Mouse (Mus musculus) hindbrain, embryonic 13.5 days (tissue): Measurements from ENCODE around the gene Midn. TPM values are rescaled to one million over a fixed set of nuclear protein-coding genes. Genes with fewer than 3 reads are reported as not detected.

Source experiments
- ATAC-seq: fragments of 200-750 bp; cut with Nextera tagmentation; 2 replicates; pipeline ENCODE4 v1.8.0; 2017; ENCODE audit warnings: moderate TSS enrichment; ENCODE audit not compliant: low FRiP score
- H3K27ac ChIP-seq: fragments of 300-500 bp; sonication (generic); 2 replicates; pipeline ENCODE4 v1.5.1; 2015; ENCODE audit warnings: inconsistent platforms, mild to moderate bottlenecking, moderate library complexity
- H3K27me3 ChIP-seq: fragments of 300-500 bp; sonication (generic); 2 replicates; pipeline ENCODE4 v1.6.1; 2015; ENCODE audit warnings: mild to moderate bottlenecking, inconsistent platforms
- H3K36me3 ChIP-seq: fragments of 300-500 bp; sonication (generic); 2 replicates; pipeline ENCODE4 v1.6.1; 2015; ENCODE audit warnings: mild to moderate bottlenecking, inconsistent platforms
- H3K4me1 ChIP-seq: fragments of 300-500 bp; sonication (generic); replicated peaks from 2 replicates; pipeline ENCODE4 v1.6.1; 2015; ENCODE audit warnings: inconsistent platforms
- H3K4me2 ChIP-seq: fragments of 300-500 bp; sonication (generic); 2 replicates; pipeline ENCODE4 v1.6.1; 2015; ENCODE audit warnings: inconsistent platforms, mild to moderate bottlenecking, moderate library complexity
- H3K4me3 ChIP-seq: fragments of 300-500 bp; sonication (generic); 2 replicates; pipeline ENCODE4 v1.5.1; 2015; ENCODE audit warnings: mild to moderate bottlenecking, inconsistent platforms
- H3K9ac ChIP-seq: fragments of 300-500 bp; sonication (generic); 2 replicates; pipeline ENCODE4 v1.6.1; 2015; ENCODE audit warnings: mild to moderate bottlenecking, inconsistent platforms
- H3K9me3 ChIP-seq: fragments of 300-500 bp; sonication (generic); 2 replicates; pipeline ENCODE4 v1.6.1; 2016; ENCODE audit warnings: inconsistent platforms
- WGBS: fragments of 180-500 bp; shearing (Covaris S2); methylation state at CpG from one replicate; pipeline ENCODE4 v1.1.7; 2015; 5-methylcytosine and 5-hydroxymethylcytosine counted together
- polyA plus RNA-seq: library from polyadenylated mRNA; unstranded; fragments of >200 nt; fragmentation: Nextera tagmentation; extraction: Ambion mirVana; gene quantifications from 2 replicates; pipeline ENCODE4 v1.2.1, GENCODE M21; 2015

The Midn gene
- polyA plus RNA-seq, result 32.4 and 34.7 TPM in 2 replicates

DNA sequence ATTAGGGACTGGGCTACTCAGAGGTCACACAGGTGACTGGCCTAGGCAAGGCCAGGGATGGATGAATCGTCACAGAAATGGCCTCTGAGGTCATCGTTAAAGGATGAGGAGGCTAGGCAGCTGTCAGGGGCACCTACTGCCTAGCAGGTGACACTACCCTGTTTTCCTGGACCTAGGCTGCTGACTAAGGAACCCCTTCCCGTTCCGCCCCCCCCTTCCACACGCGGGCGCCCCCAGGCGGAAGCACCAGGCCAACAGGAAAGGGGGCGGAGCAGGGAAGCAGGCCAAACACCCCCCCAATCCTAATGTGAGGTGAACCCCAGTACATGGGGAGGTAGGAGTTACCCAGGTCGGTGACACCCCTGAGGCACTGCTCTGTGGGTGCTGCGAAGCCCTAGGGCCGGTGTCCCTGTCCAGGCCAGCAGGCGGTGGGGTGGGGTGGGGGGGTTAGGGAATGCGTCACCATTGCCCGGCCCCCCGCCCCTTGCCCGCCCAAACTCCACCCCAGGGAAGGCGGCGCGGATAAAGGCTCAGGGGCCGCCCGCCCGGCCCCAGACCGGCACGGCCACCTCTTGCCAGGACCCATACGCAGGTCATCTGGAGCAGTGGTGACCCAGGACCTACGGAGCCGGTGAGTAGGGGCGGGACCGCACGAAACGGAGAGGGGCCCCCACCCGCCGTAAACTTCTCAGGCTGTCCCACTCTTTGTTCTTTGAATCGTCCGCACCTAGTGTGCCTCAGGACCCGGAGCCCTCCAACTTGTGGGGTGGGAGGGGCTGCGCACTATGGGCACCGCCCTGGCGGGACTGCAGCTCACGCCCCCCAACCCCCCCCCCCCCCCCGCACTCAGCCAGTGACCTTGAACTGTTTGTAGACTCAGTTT is at the start of gene Midn:
Gene Midn, plus strand, starts transcription at position 554 of the 883 bp plus-strand sequence.
- peak; percentile 29 for ATAC-seq
- H3K27me3 ChIP-seq, result no peaks in the 10 kb centered on the region
- H3K27ac ChIP-seq, result peak within 1 kb of the TSS; percentile 100
- peaks cover 51% of the 10 kb centered on the region for H3K36me3 ChIP-seq
- peaks cover 63% of the 10 kb centered on the region for H3K4me1 ChIP-seq
- no peaks in the 10 kb centered on the region for H3K9me3 ChIP-seq
- H3K4me2 ChIP-seq, result peak within 1 kb of the TSS; percentile 68
- WGBS, result 1% methylated on average over 37 of the region's 42 CpGs
- H3K4me3 ChIP-seq, result peak within 1 kb of the TSS; percentile 97
- peak within 1 kb of the TSS; percentile 99 for H3K9ac ChIP-seq

DNA sequence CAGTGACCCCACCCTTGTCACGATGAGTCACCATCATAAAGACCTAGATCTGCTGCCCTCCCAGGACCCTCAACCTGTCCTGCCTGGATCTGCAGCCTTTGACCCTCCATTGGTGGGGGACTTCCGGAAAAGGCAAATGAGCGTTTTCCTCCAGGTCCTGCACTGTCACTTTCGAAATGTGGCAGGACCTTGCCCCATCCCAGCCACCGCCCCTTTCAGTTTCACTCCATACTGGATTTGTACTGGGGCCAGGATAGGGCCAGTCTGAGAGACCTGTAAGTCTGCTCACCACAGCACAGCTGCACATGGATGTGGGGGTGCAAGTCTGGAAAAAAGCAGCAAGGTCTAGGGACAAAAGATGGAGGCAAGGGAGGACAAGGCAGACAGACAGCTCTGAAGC is 49.4 kb upstream of the Midn start:
- no peaks in the 10 kb centered on the region; the same call in 1 of the 2 replicates for H3K36me3 ChIP-seq
- no peak overlapping the region for H3K9ac ChIP-seq
- WGBS, result 92% methylated on average over 5 of the region's 5 CpGs
- H3K27ac ChIP-seq, result no peak overlapping the region
- H3K9me3 ChIP-seq, result no peaks in the 10 kb centered on the region
- H3K27me3 ChIP-seq, result no peaks in the 10 kb centered on the region
- no peak for ATAC-seq
- no peak overlapping the region for H3K4me3 ChIP-seq
- H3K4me1 ChIP-seq, result peaks cover 37% of the 10 kb centered on the region
- H3K4me2 ChIP-seq, result no peak overlapping the region

DNA sequence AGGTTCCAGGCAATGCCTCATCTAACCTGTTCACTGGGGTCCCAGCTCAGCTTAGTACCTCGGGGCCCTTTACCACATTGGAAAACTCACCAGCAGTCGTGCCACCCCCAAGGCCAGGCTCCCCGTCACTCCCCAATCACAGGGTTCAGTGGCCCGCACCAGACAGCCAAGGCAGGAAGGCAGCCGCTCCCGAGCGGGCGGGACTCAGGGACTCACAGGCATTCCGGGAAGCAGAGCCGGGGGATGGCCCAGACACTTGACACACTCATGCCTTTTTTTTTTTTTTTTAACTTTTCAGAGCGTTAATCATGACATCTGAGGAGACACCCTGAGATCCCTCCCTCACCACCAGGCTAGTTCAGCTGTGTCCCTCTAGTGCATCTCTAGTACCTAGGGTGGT is 47.1 kb upstream of the Midn start:
- Histone ChIP-seq H3K9me3 (no peaks in the 10 kb centered on the region), H3K4me2 (peak overlapping the region; percentile 92), H3K9ac (peak overlapping the region; percentile 93), H3K4me1 (peaks cover 37% of the 10 kb centered on the region), H3K27ac (no peak overlapping the region), H3K4me3 (0 out of 2 replicates have a peak overlapping the region, but pooled peaks have one; percentile 89), H3K27me3 (no peaks in the 10 kb centered on the region), H3K36me3 (no peaks in the 10 kb centered on the region; the same call in 1 of the 2 replicates)
- no peak for ATAC-seq
- 66% methylated on average over 11 of the region's 11 CpGs for WGBS

DNA sequence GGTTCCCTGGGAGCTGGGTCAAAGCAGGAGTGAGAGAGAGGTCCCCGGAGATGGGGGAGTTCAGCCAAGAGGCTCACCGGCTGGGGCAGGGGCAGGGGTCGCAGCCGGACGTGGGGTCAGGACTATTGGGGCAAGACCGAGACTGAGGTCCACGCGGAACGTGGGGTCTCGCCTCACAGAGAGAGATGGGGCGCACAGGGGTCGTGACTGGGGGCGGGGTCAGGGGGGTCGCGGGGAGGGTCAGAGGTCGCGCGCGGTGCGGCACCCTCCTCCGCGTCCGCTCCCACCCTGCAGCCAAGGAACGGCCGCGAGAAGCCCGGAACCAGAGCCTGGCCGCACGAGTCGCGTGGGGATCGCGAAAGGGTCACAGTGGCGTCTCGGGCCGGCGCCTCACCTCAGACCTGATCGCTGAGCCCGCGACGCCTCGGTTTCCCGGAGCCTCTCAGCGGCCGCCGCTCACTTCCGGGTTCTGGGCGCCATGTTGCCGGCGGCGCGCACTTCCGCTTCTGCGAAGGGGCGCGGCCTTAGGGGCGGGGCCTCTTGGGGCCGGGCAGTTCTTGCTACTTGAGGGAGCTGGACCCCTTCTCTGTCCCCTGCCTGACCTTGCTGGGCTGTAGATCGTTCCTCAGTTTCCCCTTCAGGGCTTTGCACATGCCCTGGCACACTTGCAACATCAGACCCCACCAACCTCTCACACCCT is 45.7 kb upstream of the Midn start:
- ATAC-seq, result peak; percentile 83
- Histone ChIP-seq H3K27me3 (no peaks in the 10 kb centered on the region), H3K4me1 (peaks cover 33% of the 10 kb centered on the region), H3K9me3 (no peaks in the 10 kb centered on the region), H3K27ac (peak overlapping the region; percentile 77), H3K4me3 (peak overlapping the region; percentile 89), H3K9ac (peak overlapping the region; percentile 93), H3K4me2 (peak overlapping the region; percentile 92), H3K36me3 (no peaks in the 10 kb centered on the region)
- WGBS, result 1% methylated on average over 59 of the region's 59 CpGs

DNA sequence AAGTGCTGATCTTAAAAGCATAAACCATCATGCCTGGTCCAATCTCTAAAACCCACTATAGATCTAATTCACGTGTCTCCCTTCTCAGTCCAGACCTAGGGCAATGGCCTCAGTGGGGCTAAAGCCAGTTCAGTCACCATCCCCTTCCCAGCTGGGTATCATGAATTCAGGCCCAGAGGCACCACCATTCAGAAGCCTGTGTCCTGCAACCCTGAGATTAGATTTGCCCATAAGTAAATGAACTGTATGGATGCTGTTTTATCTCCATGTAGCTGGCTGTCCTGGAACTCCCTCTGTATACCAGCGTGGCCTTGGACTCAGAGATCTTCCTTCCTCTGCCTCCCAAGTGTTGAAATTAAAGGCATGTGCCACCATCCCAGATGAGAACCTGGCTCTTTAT is 45.0 kb upstream of the Midn start:
- ATAC-seq, result no peak

DNA sequence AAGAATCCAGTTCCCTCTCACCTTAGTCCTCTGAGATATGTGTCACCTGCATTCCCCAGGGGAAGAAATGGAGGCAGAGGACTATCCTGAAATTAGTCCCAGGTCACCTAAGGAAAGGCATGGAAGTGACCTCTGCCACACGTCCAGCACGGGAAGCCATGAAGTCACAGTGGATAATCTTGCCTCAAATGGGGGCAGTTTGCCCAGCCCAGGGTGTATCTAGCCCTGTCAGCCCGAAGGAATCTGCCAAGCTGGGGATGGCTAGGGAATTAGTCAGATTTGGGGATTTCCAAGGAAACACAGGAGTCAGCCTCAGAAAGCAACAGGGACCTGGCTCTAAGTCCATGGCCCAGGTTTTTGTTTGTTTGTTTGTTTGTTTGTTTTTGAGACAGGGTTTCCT is 43.9 kb upstream of the Midn start:
- no peak overlapping the region for H3K27ac ChIP-seq
- no peak for ATAC-seq
- no peaks in the 10 kb centered on the region for H3K9me3 ChIP-seq
- WGBS, result 76% methylated on average over 3 of the region's 3 CpGs
- H3K27me3 ChIP-seq, result no peaks in the 10 kb centered on the region
- peaks cover 30% of the 10 kb centered on the region for H3K4me1 ChIP-seq
- no peaks in the 10 kb centered on the region for H3K36me3 ChIP-seq
- H3K9ac ChIP-seq, result no peak overlapping the region
- H3K4me3 ChIP-seq, result no peak overlapping the region
- H3K4me2 ChIP-seq, result no peak overlapping the region

More for the DNA sequence above, 45.0 kb upstream of the Midn start:
- Histone ChIP-seq H3K9ac (peak overlapping the region; percentile 93; the same call in 1 of the 2 replicates), H3K27me3 (no peaks in the 10 kb centered on the region), H3K27ac (peak overlapping the region; percentile 77), H3K4me1 (peaks cover 30% of the 10 kb centered on the region), H3K9me3 (no peaks in the 10 kb centered on the region), H3K4me3 (peak overlapping the region; percentile 89; the same call in 1 of the 2 replicates), H3K4me2 (peak overlapping the region; percentile 92; the same call in 1 of the 2 replicates), H3K36me3 (no peaks in the 10 kb centered on the region)
- 78% methylated on average over 2 of the region's 2 CpGs for WGBS

DNA sequence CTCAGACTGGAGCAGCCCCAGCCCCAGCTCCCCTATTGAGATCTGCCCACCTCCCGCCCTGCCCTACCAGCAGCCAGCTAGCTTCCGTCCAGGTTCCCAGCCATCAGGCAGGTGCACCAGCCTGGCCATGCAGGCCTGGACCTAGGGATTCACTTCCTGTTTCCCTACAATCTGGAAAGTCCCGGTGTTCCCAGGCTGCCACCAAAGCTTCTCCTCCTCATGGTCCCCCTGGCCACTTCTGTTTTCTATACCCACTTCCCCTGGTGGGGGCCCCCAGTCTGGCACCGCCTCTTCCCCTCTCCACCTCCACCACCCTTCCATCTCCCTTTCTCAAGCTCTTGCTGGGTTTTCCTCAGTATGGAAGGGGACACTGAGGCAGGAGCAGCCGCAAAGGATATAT is 42.6 kb upstream of the Midn start, which contains the start of gene Sbno2:
Gene Sbno2, minus strand, starts transcription at position 112 of the 400 bp plus-strand sequence.
- peaks cover 21% of the 10 kb centered on the region for H3K4me1 ChIP-seq
- no peaks in the 10 kb centered on the region for H3K36me3 ChIP-seq
- ATAC-seq, result no peak
- no peaks in the 10 kb centered on the region for H3K27me3 ChIP-seq
- H3K9me3 ChIP-seq, result no peaks in the 10 kb centered on the region
- no peak within 1 kb of the TSS for H3K27ac ChIP-seq
- WGBS, result 71% methylated on average over 5 of the region's 5 CpGs
- H3K4me2 ChIP-seq, result no peak within 1 kb of the TSS
- 0 out of 2 replicates have a peak within 1 kb of the TSS, but pooled peaks have one; percentile 1 for H3K9ac ChIP-seq
- no peak within 1 kb of the TSS for H3K4me3 ChIP-seq

DNA sequence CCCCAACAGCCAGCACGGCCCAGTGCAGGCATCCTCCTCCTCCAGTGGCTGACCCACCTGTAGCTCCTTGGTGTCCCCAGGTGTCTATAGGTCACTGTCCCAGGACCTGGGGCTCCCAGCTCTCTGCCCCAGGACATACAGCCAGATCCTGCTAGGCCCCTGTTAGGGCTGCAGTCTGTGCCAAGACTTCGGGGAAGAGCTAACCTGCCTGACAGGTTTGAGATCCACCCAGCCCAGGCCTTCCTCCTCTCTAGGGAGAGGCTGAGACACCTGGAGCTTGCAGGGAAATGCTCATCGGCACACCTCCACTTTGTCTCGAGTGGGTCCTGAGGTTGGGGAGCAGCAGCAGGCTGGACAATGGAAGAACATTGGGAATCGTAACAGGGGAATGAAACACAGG is 42.1 kb upstream of the Midn start:
- peaks cover 16% of the 10 kb centered on the region for H3K4me1 ChIP-seq
- no peaks in the 10 kb centered on the region for H3K36me3 ChIP-seq
- H3K4me3 ChIP-seq, result no peak overlapping the region
- H3K9me3 ChIP-seq, result no peaks in the 10 kb centered on the region
- WGBS, result 76% methylated on average over 5 of the region's 5 CpGs
- H3K9ac ChIP-seq, result no peak overlapping the region
- H3K4me2 ChIP-seq, result no peak overlapping the region
- H3K27me3 ChIP-seq, result no peaks in the 10 kb centered on the region
- no peak overlapping the region for H3K27ac ChIP-seq
- ATAC-seq, result no peak

DNA sequence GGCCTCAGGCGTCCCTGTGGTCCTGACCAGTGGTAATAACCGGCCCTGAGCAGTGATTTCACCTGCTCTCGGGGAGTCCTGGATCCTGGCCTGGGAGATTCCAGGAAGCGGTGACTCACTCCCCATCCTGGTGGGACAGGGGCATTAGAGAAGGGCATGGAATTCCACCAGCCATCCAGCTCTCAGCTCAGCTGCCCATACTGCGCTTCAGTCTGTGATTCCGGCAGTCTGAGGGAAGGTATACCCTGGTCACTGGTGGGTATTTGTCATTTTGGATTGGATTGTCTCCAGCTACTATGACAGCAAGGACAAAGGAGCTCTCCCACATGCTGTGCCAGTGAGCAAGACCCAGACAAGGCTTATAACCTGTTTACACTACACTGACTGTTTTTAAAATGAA is 40.4 kb upstream of the Midn start:
- Histone ChIP-seq H3K4me2 (no peak overlapping the region), H3K36me3 (no peaks in the 10 kb centered on the region), H3K4me1 (0 out of 2 replicates have a peak, but pooled peaks cover 3% of the 10 kb centered on the region), H3K4me3 (no peak overlapping the region), H3K27me3 (no peaks in the 10 kb centered on the region), H3K9me3 (no peaks in the 10 kb centered on the region), H3K27ac (no peak overlapping the region), H3K9ac (no peak overlapping the region)
- no peak for ATAC-seq
- WGBS, result 66% methylated on average over 6 of the region's 6 CpGs

DNA sequence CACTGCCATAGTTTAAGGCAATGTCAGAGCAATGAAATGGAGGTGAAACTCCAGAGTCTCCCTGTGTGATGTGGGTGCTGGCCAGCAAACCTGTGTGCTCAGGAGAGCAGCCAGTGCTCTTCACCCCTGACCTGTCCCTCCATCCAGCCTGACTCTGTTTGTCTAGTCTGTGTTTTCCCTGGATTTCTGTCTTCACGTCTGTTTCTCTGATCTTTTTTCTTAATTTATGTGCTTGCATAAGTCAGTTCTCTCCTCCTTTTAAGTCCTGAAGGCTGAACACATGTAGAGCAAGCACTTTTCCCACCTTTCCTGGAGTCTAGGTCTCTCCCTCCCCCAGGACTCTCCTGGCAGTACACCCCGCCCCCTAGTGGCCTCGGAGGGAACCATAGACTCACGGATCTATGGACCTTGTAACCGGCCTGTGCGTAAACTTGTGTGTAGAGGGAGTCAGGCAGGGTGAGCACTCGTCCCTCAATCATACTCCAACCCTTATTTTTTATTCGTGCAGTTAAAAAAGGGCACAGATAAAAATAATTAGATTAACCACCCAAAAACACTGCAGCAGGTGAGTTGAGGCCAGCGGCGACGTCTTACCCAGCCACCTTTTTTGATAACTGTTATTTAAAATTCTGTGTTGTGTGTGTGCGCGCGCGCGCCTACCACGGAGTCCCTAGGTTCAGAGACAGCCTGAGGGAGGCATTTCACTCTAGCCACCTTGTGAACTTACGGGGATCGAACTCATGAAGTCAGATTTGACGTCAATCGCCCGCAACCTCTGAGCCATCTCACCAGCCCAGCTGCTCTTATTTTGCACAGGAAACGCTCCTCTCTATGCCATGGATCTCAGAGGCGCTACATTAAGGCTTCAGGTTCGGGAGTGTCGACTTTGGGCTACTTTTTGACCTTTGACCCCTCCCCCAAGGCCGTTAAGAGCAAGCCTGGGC is 33.5 kb upstream of the Midn start:
- no peaks in the 10 kb centered on the region for H3K9me3 ChIP-seq
- H3K4me3 ChIP-seq, result peak overlapping the region; percentile 91
- H3K4me1 ChIP-seq, result peaks cover 36% of the 10 kb centered on the region
- 3% methylated on average over 27 of the region's 27 CpGs for WGBS
- peaks cover 8% of the 10 kb centered on the region for H3K36me3 ChIP-seq
- peak; percentile 35 for ATAC-seq
- no peaks in the 10 kb centered on the region for H3K27me3 ChIP-seq
- peak overlapping the region; percentile 63 for H3K27ac ChIP-seq
- peak overlapping the region; percentile 63 for H3K9ac ChIP-seq
- peak overlapping the region; percentile 53 for H3K4me2 ChIP-seq

DNA sequence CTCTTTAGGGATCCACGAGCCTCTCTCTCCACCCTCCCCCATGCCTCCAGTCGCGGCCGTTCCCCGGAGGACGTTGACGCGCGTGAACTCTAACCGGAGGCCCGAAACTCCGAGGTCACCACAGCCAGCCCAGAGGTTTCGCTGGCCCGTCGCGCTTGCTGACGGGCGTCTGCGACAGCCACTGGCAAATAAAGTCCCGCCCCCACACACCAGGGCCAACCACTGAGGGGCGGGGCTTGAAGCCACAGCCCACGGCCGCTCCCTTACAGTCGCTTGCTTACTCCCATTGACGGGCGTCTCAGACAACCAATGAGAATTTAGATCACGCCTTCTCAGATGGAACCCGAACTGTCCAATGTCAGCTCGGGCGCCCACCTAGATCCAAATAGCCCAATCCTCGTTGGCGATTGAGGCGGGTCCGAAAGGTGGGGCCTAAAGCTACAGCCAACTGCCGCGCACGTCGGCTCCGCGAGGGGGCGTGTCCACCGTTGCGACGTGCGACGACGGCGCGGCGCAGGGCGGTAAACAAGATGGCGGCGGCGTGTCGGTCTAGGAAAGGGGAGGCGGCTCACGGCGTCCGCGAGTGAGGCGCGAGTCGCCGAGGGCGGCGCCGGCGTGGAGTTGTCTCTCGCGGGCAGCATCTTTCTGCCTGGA is 32.7 kb upstream of the Midn start, which contains the start of gene Stk11:
Gene Stk11, plus strand, starts transcription at position 514 of the 654 bp plus-strand sequence.
- peak; percentile 99 for ATAC-seq
- Histone ChIP-seq H3K4me1 (peaks cover 42% of the 10 kb centered on the region), H3K9me3 (no peaks in the 10 kb centered on the region), H3K4me2 (peak within 1 kb of the TSS; percentile 96), H3K36me3 (peaks cover 14% of the 10 kb centered on the region), H3K4me3 (peak within 1 kb of the TSS; percentile 91), H3K9ac (peak within 1 kb of the TSS; percentile 93), H3K27ac (peak within 1 kb of the TSS; percentile 87), H3K27me3 (no peaks in the 10 kb centered on the region)
- WGBS, result under 1% methylated on average over 70 of the region's 70 CpGs
